Mouse (Mus musculus): ENCODE measurements around the gene 9330159F19Rik. TPM values are rescaled to one million over a fixed set of nuclear protein-coding genes. Genes with fewer than 3 reads are reported as not detected.

Gene 9330159F19Rik
- 0.06 and 0.08 TPM in 2 replicates for polyA plus RNA-seq (2012; rRNA removed)

DNA sequence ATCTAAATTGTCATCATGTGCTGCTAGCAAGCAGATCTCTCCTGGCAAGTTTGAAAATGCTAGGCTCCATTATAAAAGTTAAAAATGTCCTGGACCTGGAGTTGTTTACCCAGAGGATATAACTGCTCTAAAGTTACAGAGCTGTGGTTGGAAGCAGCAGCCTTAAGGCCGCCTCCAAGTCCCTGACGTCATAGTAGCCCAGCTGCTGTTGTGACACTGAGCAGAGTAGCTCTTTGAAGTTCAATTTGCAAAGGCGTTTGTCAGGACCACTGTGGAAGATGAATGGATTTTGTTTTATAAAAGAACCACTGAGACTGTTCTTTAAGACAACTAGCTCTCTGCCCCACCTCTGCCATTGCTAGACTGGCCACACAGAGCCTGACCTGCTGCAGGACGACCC lies at the start of gene 9330159F19Rik:
Gene 9330159F19Rik, plus strand, starts transcription at position 154 of the 400 bp plus-strand sequence.

DNA sequence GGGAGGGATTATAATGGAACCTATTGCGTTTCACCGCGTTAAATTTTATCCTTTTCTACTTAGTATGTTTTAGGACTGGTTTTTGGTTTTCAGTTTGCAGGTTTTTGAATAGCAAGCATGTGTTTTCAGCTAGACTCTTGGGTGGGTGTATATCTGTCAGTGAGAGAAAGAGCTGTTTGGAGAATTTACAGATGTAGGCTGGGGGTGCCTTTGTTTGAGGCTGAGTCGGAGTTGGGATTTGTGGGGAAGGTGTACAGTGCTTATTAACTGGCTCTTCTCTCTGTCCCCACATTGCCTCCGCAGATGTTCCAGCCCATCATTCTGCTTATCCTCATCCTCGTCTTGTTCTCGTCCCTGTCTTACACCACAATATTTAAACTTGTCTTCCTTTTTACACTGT lies 12.8 kb upstream of the 9330159F19Rik start, which contains the start of gene Gm49353:
Gene Gm49353, plus strand, starts transcription at position 313 of the 400 bp plus-strand sequence.

Other genes with a start within 250 kb of the 9330159F19Rik start
- not detected in 2 replicates for gene 2310057J18Rik, start 225.3 kb upstream of the 9330159F19Rik start, polyA plus RNA-seq (2012; rRNA removed)
- 0.06 and 0.13 TPM in 2 replicates for gene Soga3, start 67.8 kb upstream of the 9330159F19Rik start, polyA plus RNA-seq (2012; rRNA removed)
- not detected in 2 replicates for gene Gm49353, start 12.7 kb upstream of the 9330159F19Rik start, polyA plus RNA-seq (2012; rRNA removed)
- gene Echdc1, start 101.6 kb downstream of the 9330159F19Rik start, polyA plus RNA-seq (2012; rRNA removed), result 0.32 and 0.52 TPM in 2 replicates
- gene Rnf146, start 150.8 kb downstream of the 9330159F19Rik start, polyA plus RNA-seq (2012; rRNA removed), result 3.5 and 5.5 TPM in 2 replicates

Data from stomach, adult 2 months (tissue).